Mouse (Mus musculus): ENCODE results near the gene Nsmce4a. TPM values are rescaled to one million over a fixed set of nuclear protein-coding genes. Genes with fewer than 3 reads are reported as not detected.

Gene Nsmce4a
- polyA plus RNA-seq, 1 experiment: 72.1 TPM

GRCm38 (mm10) chr7:130555597-130555996 lies 17.3 kb downstream of the Nsmce4a start:
- Histone ChIP-seq H3K27me3 (ENCODE audit: control insufficient read depth, insufficient read depth, low read length) (no peaks in the 10 kb centered on the region), H3K4me1 (replicated peaks; ENCODE audit: control insufficient read depth, insufficient read depth, low read length) (no peaks in the 10 kb centered on the region), H3K4me3 (ENCODE audit: control insufficient read depth, insufficient read depth, low read length) (no peak overlapping the region), H3K36me3 (ENCODE audit: control insufficient read depth, insufficient read depth, low read length) (no peaks in the 10 kb centered on the region), H3K27ac (ENCODE audit: control insufficient read depth, insufficient read depth, low read length) (no peak overlapping the region)
- TF ChIP-seq POLR2A (IDR thresholded peaks at IDR 0.05; ENCODE audit: control insufficient read depth, extremely low read depth, insufficient read depth, low read length, poor library complexity) (no peak), CTCF (IDR thresholded peaks at IDR 0.05; ENCODE audit: borderline replicate concordance, control insufficient read depth, extremely low read depth, insufficient read depth, low read length, poor library complexity) (no peak)
- 82% methylated on average over 5 of the region's 5 CpGs for WGBS
- no peak for DNase-seq

- H3K27ac ChIP-seq (ENCODE audit: control insufficient read depth, insufficient read depth, low read length): no peak overlapping the region
- DNase-seq: no peak
- no peaks in the 10 kb centered on the region for H3K36me3 ChIP-seq (ENCODE audit: control insufficient read depth, insufficient read depth, low read length)
- H3K4me1 ChIP-seq (replicated peaks; ENCODE audit: control insufficient read depth, insufficient read depth, low read length): no peaks in the 10 kb centered on the region
- no peaks in the 10 kb centered on the region for H3K27me3 ChIP-seq (ENCODE audit: control insufficient read depth, insufficient read depth, low read length)
- no peak overlapping the region for H3K4me3 ChIP-seq (ENCODE audit: control insufficient read depth, insufficient read depth, low read length)
- TF ChIP-seq CTCF (IDR thresholded peaks at IDR 0.05; ENCODE audit: borderline replicate concordance, control insufficient read depth, extremely low read depth, insufficient read depth, low read length, poor library complexity): no peak
- no peak for TF ChIP-seq POLR2A (IDR thresholded peaks at IDR 0.05; ENCODE audit: control insufficient read depth, extremely low read depth, insufficient read depth, low read length, poor library complexity)
- WGBS: 89% methylated on average over 4 of the region's 4 CpGs
Observed at GRCm38 (mm10) chr7:130553321-130553720, 19.6 kb downstream of the Nsmce4a start.

GRCm38 (mm10) chr7:130552780-130553179 lies 20.1 kb downstream of the Nsmce4a start:
- TF ChIP-seq CTCF (IDR thresholded peaks at IDR 0.05; ENCODE audit: borderline replicate concordance, control insufficient read depth, extremely low read depth, insufficient read depth, low read length, poor library complexity) (no peak), POLR2A (IDR thresholded peaks at IDR 0.05; ENCODE audit: control insufficient read depth, extremely low read depth, insufficient read depth, low read length, poor library complexity) (no peak)
- no peak overlapping the region for H3K27ac ChIP-seq (ENCODE audit: control insufficient read depth, insufficient read depth, low read length)
- DNase-seq: no peak
- no peaks in the 10 kb centered on the region for H3K36me3 ChIP-seq (ENCODE audit: control insufficient read depth, insufficient read depth, low read length)
- no peaks in the 10 kb centered on the region for H3K4me1 ChIP-seq (replicated peaks; ENCODE audit: control insufficient read depth, insufficient read depth, low read length)
- 79% methylated on average over 5 of the region's 5 CpGs for WGBS
- H3K27me3 ChIP-seq (ENCODE audit: control insufficient read depth, insufficient read depth, low read length): no peaks in the 10 kb centered on the region
- no peak overlapping the region for H3K4me3 ChIP-seq (ENCODE audit: control insufficient read depth, insufficient read depth, low read length)

- H3K4me1 ChIP-seq (replicated peaks; ENCODE audit: control insufficient read depth, insufficient read depth, low read length): peaks cover 3% of the 10 kb centered on the region; the same call in 1 of the 2 replicates
- no peak overlapping the region for H3K4me3 ChIP-seq (ENCODE audit: control insufficient read depth, insufficient read depth, low read length)
- 69% methylated on average over 12 of the region's 12 CpGs for WGBS
- TF ChIP-seq POLR2A (IDR thresholded peaks at IDR 0.05; ENCODE audit: control insufficient read depth, extremely low read depth, insufficient read depth, low read length, poor library complexity): no peak
- no peak for TF ChIP-seq CTCF (IDR thresholded peaks at IDR 0.05; ENCODE audit: borderline replicate concordance, control insufficient read depth, extremely low read depth, insufficient read depth, low read length, poor library complexity)
- 0 out of 2 replicates have a peak, but pooled peaks cover 2% of the 10 kb centered on the region for H3K36me3 ChIP-seq (ENCODE audit: control insufficient read depth, insufficient read depth, low read length)
- no peaks in the 10 kb centered on the region for H3K27me3 ChIP-seq (ENCODE audit: control insufficient read depth, insufficient read depth, low read length)
- no peak overlapping the region for H3K27ac ChIP-seq (ENCODE audit: control insufficient read depth, insufficient read depth, low read length)
- no peak for DNase-seq
Observed at GRCm38 (mm10) chr7:130547635-130548175, 25.2 kb downstream of the Nsmce4a start.

- peak overlapping the region; percentile 82 for H3K27ac ChIP-seq (ENCODE audit: control insufficient read depth, insufficient read depth, low read length)
- DNase-seq: peak; percentile 94
- no peaks in the 10 kb centered on the region for H3K27me3 ChIP-seq (ENCODE audit: control insufficient read depth, insufficient read depth, low read length)
- under 1% methylated on average over 84 of the region's 84 CpGs for WGBS
- H3K4me1 ChIP-seq (replicated peaks; ENCODE audit: control insufficient read depth, insufficient read depth, low read length): peaks cover 3% of the 10 kb centered on the region; the same call in 1 of the 2 replicates
- H3K4me3 ChIP-seq (ENCODE audit: control insufficient read depth, insufficient read depth, low read length): peak overlapping the region; percentile 94
- TF ChIP-seq CTCF (IDR thresholded peaks at IDR 0.05; ENCODE audit: borderline replicate concordance, control insufficient read depth, extremely low read depth, insufficient read depth, low read length, poor library complexity): peak; percentile 87
- TF ChIP-seq POLR2A (IDR thresholded peaks at IDR 0.05; ENCODE audit: control insufficient read depth, extremely low read depth, insufficient read depth, low read length, poor library complexity): peak; percentile 51; the same call in 1 of the 2 replicates
- H3K36me3 ChIP-seq (ENCODE audit: control insufficient read depth, insufficient read depth, low read length): peaks cover 8% of the 10 kb centered on the region; the same call in 1 of the 2 replicates
Observed at GRCm38 (mm10) chr7:130546791-130547484, 26.0 kb downstream of the Nsmce4a start.

GRCm38 (mm10) chr7:130546421-130546790 lies 26.5 kb downstream of the Nsmce4a start:
- no peak for DNase-seq
- Histone ChIP-seq H3K4me3 (ENCODE audit: control insufficient read depth, insufficient read depth, low read length) (peak overlapping the region; percentile 94), H3K27me3 (ENCODE audit: control insufficient read depth, insufficient read depth, low read length) (no peaks in the 10 kb centered on the region), H3K36me3 (ENCODE audit: control insufficient read depth, insufficient read depth, low read length) (peaks cover 14% of the 10 kb centered on the region), H3K4me1 (replicated peaks; ENCODE audit: control insufficient read depth, insufficient read depth, low read length) (peaks cover 3% of the 10 kb centered on the region; the same call in 1 of the 2 replicates), H3K27ac (ENCODE audit: control insufficient read depth, insufficient read depth, low read length) (peak overlapping the region; percentile 82)
- TF ChIP-seq CTCF (IDR thresholded peaks at IDR 0.05; ENCODE audit: borderline replicate concordance, control insufficient read depth, extremely low read depth, insufficient read depth, low read length, poor library complexity) (no peak), POLR2A (IDR thresholded peaks at IDR 0.05; ENCODE audit: control insufficient read depth, extremely low read depth, insufficient read depth, low read length, poor library complexity) (no peak)
- WGBS: 2% methylated on average over 7 of the region's 7 CpGs
